Mouse (Mus musculus): ENCODE results near the gene Gda. TPM values are rescaled to one million over a fixed set of nuclear protein-coding genes. Genes with fewer than 3 reads are reported as not detected.

Gda gene
- not detected in 2 replicates for polyA plus RNA-seq (2016; fragmentation: Nextera tagmentation; extraction: Ambion mirVana)

DNA sequence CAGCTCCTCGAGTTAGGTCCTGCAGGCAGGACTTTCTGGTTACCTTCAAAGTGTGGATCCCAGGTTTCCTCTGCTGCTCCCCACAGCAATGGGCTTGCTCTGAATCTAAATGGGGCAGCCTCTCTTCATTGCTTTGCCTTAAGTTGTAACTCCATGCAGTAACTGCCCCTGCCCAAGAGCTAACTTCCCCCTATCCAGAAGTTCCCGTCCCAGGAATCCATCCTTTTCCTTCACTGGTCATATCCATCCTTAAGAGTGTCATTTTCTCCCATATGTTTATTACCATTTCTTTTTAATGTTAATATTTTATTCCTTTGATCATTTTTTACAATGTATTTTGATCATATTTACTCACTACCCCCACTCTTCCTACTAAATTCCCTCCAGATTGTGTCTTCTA is at the start of gene Gda:
TSS of gene Gda (minus strand) at position 101 of the 400 bp plus-strand sequence.
- Histone ChIP-seq H3K4me2 (peak within 1 kb of the TSS; percentile 86), H3K9ac (replicated peaks) (0 out of 2 replicates have a peak within 1 kb of the TSS, but pooled peaks have one; percentile 31)
- 60% methylated on average over 2 of the region's 2 CpGs for whole genome bisulfite sequencing

GRCm38 (mm10) chr19:21520280-21520679 is 47.0 kb upstream of the Gda start:
- Histone ChIP-seq H3K36me3 (no peaks in the 10 kb centered on the region), H3K4me2 (no peak overlapping the region), H3K9ac (replicated peaks) (no peak overlapping the region), H3K27me3 (no peaks in the 10 kb centered on the region), H3K4me1 (replicated peaks) (no peaks in the 10 kb centered on the region), H3K9me3 (no peaks in the 10 kb centered on the region), H3K4me3 (replicated peaks) (no peak overlapping the region), H3K27ac (no peak overlapping the region)
- 77% methylated on average over 2 of the region's 2 CpGs for WGBS
- no peak for ATAC-seq (ENCODE audit: insufficient number of reproducible peaks, insufficient read depth, low FRiP score, low TSS enrichment, low read depth)

More for the DNA sequence above, at the start of gene Gda:
- peaks cover 7% of the 10 kb centered on the region; the same call in 1 of the 2 replicates for H3K4me1 ChIP-seq (replicated peaks)
- no peak within 1 kb of the TSS for H3K27ac ChIP-seq
- H3K27me3 ChIP-seq, result peaks cover 34% of the 10 kb centered on the region
- no peak for ATAC-seq (ENCODE audit: insufficient number of reproducible peaks, insufficient read depth, low FRiP score, low TSS enrichment, low read depth)
- H3K4me3 ChIP-seq (replicated peaks), result peak within 1 kb of the TSS; percentile 50
- H3K36me3 ChIP-seq, result no peaks in the 10 kb centered on the region
- peaks cover 7% of the 10 kb centered on the region; the same call in 1 of the 2 replicates for H3K9me3 ChIP-seq

- WGBS, result 49% methylated on average over 3 of the region's 3 CpGs
- Histone ChIP-seq H3K4me2 (no peak overlapping the region), H3K27me3 (no peaks in the 10 kb centered on the region), H3K9me3 (no peaks in the 10 kb centered on the region), H3K36me3 (no peaks in the 10 kb centered on the region), H3K9ac (replicated peaks) (no peak overlapping the region), H3K4me3 (replicated peaks) (no peak overlapping the region), H3K27ac (no peak overlapping the region), H3K4me1 (replicated peaks) (no peaks in the 10 kb centered on the region)
- no peak for ATAC-seq (ENCODE audit: insufficient number of reproducible peaks, insufficient read depth, low FRiP score, low TSS enrichment, low read depth)
Observed at GRCm38 (mm10) chr19:21510116-21510515, 36.9 kb upstream of the Gda start.

DNA sequence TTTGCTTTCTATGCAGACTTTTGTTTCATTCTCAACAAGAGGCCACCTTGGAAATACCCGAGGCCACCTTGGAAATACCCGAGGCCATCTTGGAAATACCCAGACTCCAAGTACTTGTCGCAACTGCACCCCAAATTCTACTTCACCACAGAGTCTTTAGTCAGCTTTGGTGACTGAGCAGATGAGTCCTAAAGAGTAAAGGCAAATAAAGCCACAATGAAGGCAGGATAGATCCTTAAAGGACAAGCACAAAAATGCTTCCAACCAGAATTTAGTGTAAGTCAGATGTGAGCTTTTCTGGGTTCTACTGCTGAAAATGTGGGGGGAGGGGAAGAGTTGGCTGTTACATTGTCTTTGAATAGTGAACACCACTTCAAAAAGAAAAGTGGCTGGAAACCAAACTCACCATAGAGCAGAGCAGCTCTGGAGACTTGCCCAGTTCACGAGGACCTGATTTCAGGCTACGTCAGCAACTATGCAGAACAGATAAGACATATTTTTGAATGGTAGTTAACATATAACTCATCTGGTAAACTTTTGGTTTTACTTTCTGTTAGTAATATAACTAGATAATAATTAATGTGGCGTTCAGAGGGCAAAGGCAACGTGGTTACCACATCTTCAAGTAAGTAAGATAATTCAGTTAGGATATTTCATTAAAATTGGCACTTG is 34.5 kb upstream of the Gda start:
- no peaks in the 10 kb centered on the region for H3K9me3 ChIP-seq
- H3K4me3 ChIP-seq (replicated peaks), result no peak overlapping the region
- H3K4me2 ChIP-seq, result no peak overlapping the region
- H3K27me3 ChIP-seq, result no peaks in the 10 kb centered on the region
- no peak overlapping the region for H3K27ac ChIP-seq
- H3K36me3 ChIP-seq, result no peaks in the 10 kb centered on the region
- 86% methylated on average over 7 of the region's 7 CpGs for WGBS
- ATAC-seq (ENCODE audit: insufficient number of reproducible peaks, insufficient read depth, low FRiP score, low TSS enrichment, low read depth), result no peak
- no peak overlapping the region for H3K9ac ChIP-seq (replicated peaks)
- no peaks in the 10 kb centered on the region for H3K4me1 ChIP-seq (replicated peaks)

- H3K4me2 ChIP-seq, result no peak overlapping the region
- no peak for ATAC-seq (ENCODE audit: insufficient number of reproducible peaks, insufficient read depth, low FRiP score, low TSS enrichment, low read depth)
- no peaks in the 10 kb centered on the region for H3K4me1 ChIP-seq (replicated peaks)
- H3K9ac ChIP-seq (replicated peaks), result no peak overlapping the region
- H3K27me3 ChIP-seq, result no peaks in the 10 kb centered on the region
- no peak overlapping the region for H3K27ac ChIP-seq
- H3K4me3 ChIP-seq (replicated peaks), result no peak overlapping the region
- H3K9me3 ChIP-seq, result no peaks in the 10 kb centered on the region
- H3K36me3 ChIP-seq, result no peaks in the 10 kb centered on the region
- WGBS, result 79% methylated on average over 2 of the region's 2 CpGs
Observed at GRCm38 (mm10) chr19:21507133-21507532, 33.9 kb upstream of the Gda start.

GRCm38 (mm10) chr19:21504716-21505115 is 31.5 kb upstream of the Gda start:
- Histone ChIP-seq H3K4me2 (no peak overlapping the region), H3K27ac (no peak overlapping the region), H3K27me3 (no peaks in the 10 kb centered on the region), H3K9ac (replicated peaks) (no peak overlapping the region), H3K36me3 (no peaks in the 10 kb centered on the region), H3K4me3 (replicated peaks) (no peak overlapping the region), H3K4me1 (replicated peaks) (no peaks in the 10 kb centered on the region), H3K9me3 (no peaks in the 10 kb centered on the region)
- 66% methylated on average over 2 of the region's 2 CpGs for WGBS
- ATAC-seq (ENCODE audit: insufficient number of reproducible peaks, insufficient read depth, low FRiP score, low TSS enrichment, low read depth), result no peak

- Histone ChIP-seq H3K9ac (replicated peaks) (no peak overlapping the region), H3K27me3 (no peaks in the 10 kb centered on the region), H3K27ac (no peak overlapping the region), H3K36me3 (no peaks in the 10 kb centered on the region), H3K4me2 (no peak overlapping the region), H3K4me1 (replicated peaks) (no peaks in the 10 kb centered on the region), H3K9me3 (no peaks in the 10 kb centered on the region), H3K4me3 (replicated peaks) (no peak overlapping the region)
- 83% methylated on average over 2 of the region's 2 CpGs for WGBS
- ATAC-seq (ENCODE audit: insufficient number of reproducible peaks, insufficient read depth, low FRiP score, low TSS enrichment, low read depth), result no peak
Observed at GRCm38 (mm10) chr19:21499394-21499983, 26.2 kb upstream of the Gda start.

DNA sequence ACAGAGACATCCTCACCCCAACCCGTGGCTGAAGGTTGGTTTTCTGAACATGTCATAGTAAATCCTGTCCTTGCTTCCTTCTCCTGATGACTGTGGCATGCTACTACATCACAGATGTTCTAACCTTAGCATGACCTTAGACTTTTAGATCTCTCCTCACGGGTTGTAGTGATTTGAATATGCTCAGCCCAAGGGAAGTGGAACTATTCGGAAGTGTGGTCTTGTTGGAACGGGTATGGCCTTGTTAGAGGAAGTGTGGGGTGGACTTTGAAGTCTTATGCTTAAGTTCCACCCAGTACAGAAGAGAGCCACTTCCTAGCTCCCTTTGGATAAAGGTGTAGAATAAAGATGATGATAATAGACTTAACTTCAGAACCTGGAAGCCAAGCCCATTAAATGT is 22.6 kb upstream of the Gda start:
- no peak overlapping the region for H3K4me2 ChIP-seq
- no peak overlapping the region for H3K27ac ChIP-seq
- no peaks in the 10 kb centered on the region for H3K4me1 ChIP-seq (replicated peaks)
- no peak overlapping the region for H3K4me3 ChIP-seq (replicated peaks)
- H3K9ac ChIP-seq (replicated peaks), result no peak overlapping the region
- no peaks in the 10 kb centered on the region for H3K36me3 ChIP-seq
- ATAC-seq (ENCODE audit: insufficient number of reproducible peaks, insufficient read depth, low FRiP score, low TSS enrichment, low read depth), result no peak
- H3K27me3 ChIP-seq, result no peaks in the 10 kb centered on the region
- WGBS, result 75% methylated on average over 4 of the region's 4 CpGs
- no peaks in the 10 kb centered on the region for H3K9me3 ChIP-seq

DNA sequence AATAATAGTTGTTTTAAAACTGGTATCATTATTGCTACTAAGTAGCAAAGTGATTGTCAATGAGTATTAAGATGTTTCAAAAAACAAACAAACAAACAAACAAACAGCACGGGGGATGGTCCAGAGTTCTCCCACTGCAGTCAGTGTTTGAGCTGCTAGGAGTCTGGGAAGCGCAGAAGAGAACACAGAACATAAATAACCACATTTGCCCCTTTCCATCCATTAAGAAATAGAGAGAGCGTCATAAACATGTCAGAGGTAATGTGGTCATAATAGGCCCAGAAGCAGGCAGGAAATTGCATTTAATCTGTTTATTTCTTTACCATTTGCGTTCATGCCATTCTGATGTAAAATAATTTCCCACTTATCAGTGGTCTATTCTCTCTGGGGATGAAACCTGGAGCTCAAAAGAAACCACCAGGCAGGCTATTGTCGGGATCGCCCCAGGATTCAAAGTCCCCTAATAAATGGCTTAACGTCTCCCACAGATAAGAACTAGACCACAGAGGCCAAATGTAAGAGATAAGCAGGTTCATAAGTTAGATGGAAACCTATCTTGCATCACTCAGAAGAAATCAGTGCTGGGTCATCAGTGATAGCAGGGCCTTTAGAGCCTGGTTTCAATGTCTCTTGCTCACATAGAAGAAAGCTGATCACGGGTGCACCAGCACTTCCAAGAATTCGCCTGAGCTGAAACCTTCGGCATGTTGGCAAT is 20.7 kb upstream of the Gda start:
- Histone ChIP-seq H3K36me3 (no peaks in the 10 kb centered on the region), H3K4me3 (replicated peaks) (no peak overlapping the region), H3K9me3 (no peaks in the 10 kb centered on the region), H3K4me1 (replicated peaks) (no peaks in the 10 kb centered on the region), H3K4me2 (no peak overlapping the region), H3K27ac (no peak overlapping the region), H3K9ac (replicated peaks) (no peak overlapping the region), H3K27me3 (0 out of 2 replicates have a peak, but pooled peaks cover 2% of the 10 kb centered on the region)
- 66% methylated on average over 10 of the region's 10 CpGs for WGBS
- no peak for ATAC-seq (ENCODE audit: insufficient number of reproducible peaks, insufficient read depth, low FRiP score, low TSS enrichment, low read depth)

DNA sequence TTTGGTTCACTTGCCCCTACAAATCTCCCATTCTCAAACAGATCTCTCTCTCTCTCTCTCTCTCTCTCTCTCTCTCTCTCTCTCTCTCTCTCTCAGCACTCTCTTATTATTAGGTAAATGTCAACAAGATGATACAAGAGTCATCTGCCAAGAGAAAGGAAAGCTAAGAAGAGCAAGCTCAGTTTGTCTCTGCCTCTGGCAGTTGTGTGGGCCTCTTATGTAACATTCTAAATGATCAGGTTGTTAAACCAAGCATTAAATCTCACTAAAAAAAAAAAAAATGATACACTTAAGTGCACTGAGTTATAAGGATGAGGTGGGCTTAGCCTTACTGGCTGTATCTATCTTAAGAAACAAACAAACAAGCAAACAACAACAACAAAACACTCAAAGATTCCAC is 18.1 kb upstream of the Gda start:
- Histone ChIP-seq H3K4me2 (no peak overlapping the region), H3K36me3 (no peaks in the 10 kb centered on the region), H3K4me3 (replicated peaks) (no peak overlapping the region), H3K4me1 (replicated peaks) (no peaks in the 10 kb centered on the region), H3K27me3 (0 out of 2 replicates have a peak, but pooled peaks cover 2% of the 10 kb centered on the region), H3K9me3 (no peaks in the 10 kb centered on the region), H3K27ac (no peak overlapping the region), H3K9ac (replicated peaks) (no peak overlapping the region)
- ATAC-seq (ENCODE audit: insufficient number of reproducible peaks, insufficient read depth, low FRiP score, low TSS enrichment, low read depth), result no peak

GRCm38 (mm10) chr19:21487124-21487944 is 14.1 kb upstream of the Gda start:
- Histone ChIP-seq H3K9ac (replicated peaks) (no peak overlapping the region), H3K4me3 (replicated peaks) (no peak overlapping the region), H3K27ac (no peak overlapping the region), H3K4me2 (no peak overlapping the region), H3K9me3 (no peaks in the 10 kb centered on the region), H3K4me1 (replicated peaks) (no peaks in the 10 kb centered on the region), H3K27me3 (0 out of 2 replicates have a peak, but pooled peaks cover 2% of the 10 kb centered on the region), H3K36me3 (no peaks in the 10 kb centered on the region)
- no peak for ATAC-seq (ENCODE audit: insufficient number of reproducible peaks, insufficient read depth, low FRiP score, low TSS enrichment, low read depth)
- WGBS, result 86% methylated on average over 5 of the region's 5 CpGs
